Mouse (Mus musculus) cerebellum, postnatal 10 days (tissue): ENCODE measurements at regions not wholly inside any gene's neighbourhood (a gene's known extent, or its start where the extent isn't known, plus 50 kb on each side); places are given as distances from the start of the nearest gene placed in this dataset.

Source experiments
- DNase-seq, 2 experiments: peaks; one replicate each; pipeline ENCODE4 v3.0.0; 2021; ENCODE audit warnings: mixed read lengths in 2 of 2

- no peak for DNase-seq
Measured at GRCm38 (mm10) chr4:89082838-89083237, 54.1 kb upstream of the Mtap start.

- DNase-seq = no peak
Measured at GRCm38 (mm10) chr4:89078485-89078884, 58.4 kb upstream of the Mtap start.

DNA sequence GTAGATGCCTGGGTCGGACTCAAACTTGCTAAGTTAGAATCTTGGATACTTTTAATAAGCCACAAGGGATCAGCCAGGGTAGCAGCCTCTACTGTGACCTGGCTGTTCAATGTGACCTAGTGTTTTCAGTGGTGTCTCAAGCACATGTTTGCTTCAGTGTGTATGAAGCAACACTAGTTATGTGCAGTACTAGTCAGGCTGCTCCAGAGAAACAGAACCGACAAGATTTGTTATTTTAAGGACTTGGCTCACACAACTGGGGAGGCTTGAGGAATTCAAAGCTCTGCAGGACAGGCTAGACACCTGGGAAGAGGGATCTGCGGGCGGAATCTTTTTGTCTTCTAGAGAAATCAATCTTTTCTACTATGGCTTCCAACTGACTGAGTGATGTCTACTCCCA, 62.2 kb upstream of the Mtap start:
- DNase-seq = no peak

GRCm38 (mm10) chr4:89070430-89070829, 66.5 kb upstream of the Mtap start:
- no peak for DNase-seq

GRCm38 (mm10) chr4:89064401-89064800, 72.5 kb upstream of the Mtap start:
- no peak for DNase-seq

- no peak for DNase-seq
Measured at GRCm38 (mm10) chr4:89062384-89062783, 74.5 kb upstream of the Mtap start.

DNA sequence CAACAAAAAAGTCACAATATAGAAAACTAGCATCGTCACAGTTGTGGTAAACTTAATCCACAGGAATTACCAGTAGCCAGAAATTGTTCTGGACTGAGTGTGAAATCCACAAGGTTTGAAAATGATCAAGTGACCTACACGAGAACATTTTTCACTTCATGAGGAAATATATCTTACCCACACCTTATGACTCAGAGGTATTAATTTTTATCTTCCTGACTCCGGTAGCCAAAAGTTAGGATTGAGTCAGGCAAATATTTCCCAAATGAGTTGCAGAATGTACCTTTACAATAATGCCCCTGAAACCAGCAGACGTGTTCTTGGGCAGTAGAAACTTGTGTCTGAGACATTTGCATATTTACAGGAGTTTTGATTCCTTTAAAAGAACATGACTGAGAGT, 75.3 kb upstream of the Mtap start:
- DNase-seq = no peak

GRCm38 (mm10) chr4:89057573-89057972, 79.3 kb upstream of the Mtap start:
- no peak for DNase-seq

DNA sequence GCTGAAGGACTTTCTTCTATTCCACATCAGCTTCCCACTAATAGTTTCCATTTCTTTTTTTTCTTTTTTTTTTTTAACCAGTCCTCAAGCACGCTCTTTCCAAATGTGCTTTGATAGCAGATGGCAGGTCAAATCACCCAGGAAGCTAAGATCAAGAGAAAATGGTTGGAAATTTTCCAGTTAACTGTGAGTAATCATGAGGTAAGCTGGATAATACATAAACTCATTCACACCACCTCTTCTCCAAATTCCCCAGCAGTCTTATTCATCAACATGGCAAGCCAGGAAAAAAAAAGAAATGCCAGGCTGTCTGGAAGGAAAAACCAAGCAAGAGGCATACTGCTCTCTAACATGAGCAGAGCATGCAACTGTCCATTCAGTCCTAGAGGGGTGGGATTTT, 79.8 kb upstream of the Mtap start:
- no peak for DNase-seq

GRCm38 (mm10) chr4:89055969-89056368, 81.0 kb upstream of the Mtap start:
- DNase-seq = no peak

GRCm38 (mm10) chr4:89053606-89054005, 83.3 kb upstream of the Mtap start:
- DNase-seq = no peak

GRCm38 (mm10) chr4:89051897-89052296, 85.0 kb upstream of the Mtap start:
- DNase-seq = no peak

GRCm38 (mm10) chr4:89050551-89051199, 86.2 kb upstream of the Mtap start:
- DNase-seq = no peak

GRCm38 (mm10) chr4:89049592-89050440, 87.1 kb upstream of the Mtap start:
- no peak for DNase-seq

- no peak for DNase-seq
Measured at GRCm38 (mm10) chr4:89044516-89044915, 92.4 kb upstream of the Mtap start.

- DNase-seq = no peak
Measured at GRCm38 (mm10) chr4:89043982-89044381, 92.9 kb upstream of the Mtap start.

DNA sequence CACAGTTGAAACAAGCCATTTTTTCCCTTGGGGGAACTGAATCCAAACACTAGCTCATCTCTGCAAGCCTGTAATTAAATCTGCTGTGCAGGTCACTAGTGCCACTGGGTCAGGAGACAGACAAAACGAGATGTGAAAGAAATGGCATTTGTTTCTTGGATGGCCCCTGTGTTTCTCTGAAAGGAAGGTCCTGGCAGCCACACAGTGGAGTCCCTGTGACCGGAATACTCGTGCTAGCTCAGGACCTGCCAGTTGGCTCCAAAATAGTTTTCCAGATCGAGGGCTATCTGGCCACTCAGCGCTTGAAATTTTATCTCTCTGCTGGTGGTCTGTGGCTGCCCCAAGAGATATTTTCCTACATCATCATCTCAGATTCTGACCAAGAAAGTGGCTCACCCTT, 96.1 kb upstream of the Mtap start:
- peak; percentile 66 to 69 for DNase-seq

GRCm38 (mm10) chr4:89038906-89039305, 98.0 kb upstream of the Mtap start:
- DNase-seq = no peak

DNA sequence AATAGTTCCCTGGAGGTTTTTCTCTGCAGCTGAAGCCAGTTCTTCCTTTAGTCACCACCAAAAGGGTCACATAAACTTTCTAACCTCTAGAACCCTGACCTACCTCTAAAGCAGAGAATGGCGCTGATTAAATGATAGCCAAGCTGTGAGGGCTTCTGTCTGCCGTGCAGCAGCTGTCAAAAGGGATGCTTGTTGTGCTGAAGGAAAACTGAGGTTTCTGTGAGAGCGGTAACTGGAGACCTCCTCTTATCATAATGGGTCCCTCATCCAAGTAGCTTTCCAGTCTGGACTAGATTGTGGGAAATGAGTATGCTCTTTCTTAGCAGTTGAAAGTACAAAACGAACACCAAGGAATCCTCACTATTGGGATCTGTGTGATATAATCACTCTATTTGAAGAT, 98.8 kb upstream of the Mtap start:
- no peak for DNase-seq

GRCm38 (mm10) chr4:89034822-89035221, 102.1 kb upstream of the Mtap start:
- no peak for DNase-seq

- no peak for DNase-seq
Measured at GRCm38 (mm10) chr4:89034299-89034698, 102.6 kb upstream of the Mtap start.

DNA sequence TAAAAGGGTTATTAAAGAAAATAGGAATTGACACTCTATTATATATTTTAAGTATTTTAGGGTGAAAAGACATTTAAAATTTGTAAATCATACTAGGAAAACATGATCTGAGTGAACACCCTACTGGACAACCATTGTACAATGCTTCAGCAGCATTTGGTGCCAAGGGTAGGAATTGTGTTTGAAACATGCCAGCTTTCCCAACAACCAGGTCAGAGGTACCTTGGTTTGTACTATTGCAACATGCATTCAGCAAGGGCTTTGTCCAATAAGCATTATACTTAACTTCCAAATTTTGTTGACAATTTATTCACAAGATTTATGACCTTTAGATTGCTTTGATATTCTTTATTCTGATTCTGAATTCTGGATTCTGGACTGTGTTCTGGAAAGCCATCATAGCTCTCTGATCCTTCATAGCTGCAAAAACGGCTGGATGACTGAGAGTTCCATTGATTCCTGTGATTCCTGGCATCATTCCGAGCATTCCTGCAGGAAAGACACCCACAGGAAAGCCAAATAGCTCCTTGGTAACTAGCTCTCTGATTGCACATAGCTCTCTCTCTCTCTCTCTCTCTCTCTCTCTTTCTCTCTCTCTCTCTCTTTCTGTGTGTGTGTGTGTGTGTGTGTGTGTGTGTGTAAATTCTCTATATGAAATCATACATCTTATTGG, 124.1 kb upstream of the Mtap start:
- DNase-seq = peak; percentile 3 to 6

DNA sequence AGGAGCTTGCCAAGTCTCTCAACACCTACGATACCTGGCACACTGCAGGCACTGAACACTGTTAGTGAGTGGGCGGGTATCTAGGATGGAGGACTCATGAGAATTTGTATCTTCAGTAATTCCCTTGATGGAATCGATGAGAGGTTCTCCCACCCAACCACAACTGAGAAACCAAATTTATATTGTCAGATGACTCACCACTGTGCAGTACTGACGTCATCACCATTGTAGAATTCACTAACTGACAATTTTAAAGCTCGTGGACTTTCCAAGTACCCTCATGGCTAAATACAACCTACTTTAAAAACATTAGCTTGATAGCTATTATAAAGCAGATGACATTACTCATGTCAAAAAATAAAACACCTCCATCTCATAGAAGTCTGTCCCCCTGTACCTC, 128.4 kb upstream of the Mtap start:
- DNase-seq = no peak

DNA sequence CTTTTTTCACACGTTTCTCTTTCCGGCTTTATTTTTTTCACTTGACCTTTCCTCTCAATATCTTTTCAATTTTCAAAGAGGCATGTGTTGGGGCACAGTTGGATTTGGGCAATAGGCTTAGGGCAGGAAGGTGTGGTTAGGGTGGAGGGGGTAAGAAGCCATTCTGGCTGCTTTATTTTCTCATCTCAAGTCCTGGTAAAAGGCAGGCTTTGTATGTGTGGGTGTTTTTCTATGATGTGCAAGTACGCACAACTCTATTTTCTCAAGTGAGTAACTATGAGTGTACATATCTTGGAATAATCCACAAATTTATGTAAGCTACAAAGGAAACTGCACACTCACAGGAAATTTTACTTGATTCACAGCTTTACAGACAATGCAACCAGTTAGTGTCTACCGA, 121.5 kb upstream of the Ifne start:
- no peak for DNase-seq
